Mouse (Mus musculus) testis, adult 2 months (tissue): ENCODE results near the gene Smim5.

Source experiments
- CTCF ChIP-seq: fragments of 200-500 bp; IDR thresholded peaks from 2 replicates; pipeline ENCODE4 v1.5.1; 2012; ENCODE audit warnings: low read depth, mild to moderate bottlenecking, inconsistent platforms, low read length, moderate library complexity; ENCODE audit not compliant: control insufficient read depth, insufficient read depth, insufficient replicate concordance
- POLR2A ChIP-seq: fragments of 200-500 bp; IDR thresholded peaks from 2 replicates; pipeline ENCODE4 v1.6.1; 2012; ENCODE audit warnings: low read depth, mild to moderate bottlenecking, inconsistent platforms, low read length, moderate library complexity; ENCODE audit not compliant: control insufficient read depth

DNA sequence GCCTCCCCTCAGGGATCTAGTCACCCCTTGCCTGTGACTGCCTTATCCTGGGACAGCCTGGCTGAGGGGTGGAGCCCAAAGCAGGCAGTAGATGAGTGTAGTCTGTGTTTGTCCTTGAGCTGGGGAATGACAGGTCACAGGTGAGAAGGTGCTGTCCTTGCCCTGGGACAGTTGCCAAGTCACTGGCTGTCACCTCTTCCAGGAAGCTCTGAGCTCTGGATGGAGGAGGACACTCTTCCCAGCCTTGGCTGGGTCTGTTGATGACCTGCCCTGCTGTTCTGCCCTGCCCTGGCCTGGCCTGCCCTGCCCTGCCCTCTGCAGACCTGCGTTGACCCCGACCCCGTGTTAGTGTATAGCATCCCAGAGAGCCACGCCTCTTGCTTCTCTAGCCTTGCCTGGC is 27.3 kb upstream of the Smim5 start:
- TF ChIP-seq CTCF (no peak), POLR2A (no peak)
